In genomic region chr4:148747315-148747644, GRCm38 (mm10) we compare ENCODE assay signal across 27 mouse cellular contexts. TPM values are rescaled to one million over a fixed set of nuclear protein-coding genes. Genes with fewer than 3 reads are reported as not detected.
DNase-seq lines count a peak whose midpoint lies in the region; ATAC-seq and TF ChIP-seq lines count a peak whose summit lies in the region.
"Had no signal": no experiment of that assay in that cellular context is flagged by ENCODE, and none has a peak within 500 bp of the region (broad histone marks: within the 10 kb centered on the region; RNA-seq: fewer than 3 reads in every experiment).

No protein-coding gene starts in this region.

- H3K4me1 ChIP-seq in hindbrain, embryonic 10.5 days (replicated peaks), result peaks cover 67% of the 10 kb centered on the region
- no peaks in the 10 kb centered on the region for H3K4me1 ChIP-seq in hindbrain, postnatal 0 days (ENCODE audit: insufficient read depth, low read length)
- H3K4me1 ChIP-seq in heart, embryonic 11.5 days (ENCODE audit: control insufficient read depth, insufficient read depth, low read length), result peaks cover 38% of the 10 kb centered on the region
- peaks cover 33% of the 10 kb centered on the region for H3K4me1 ChIP-seq in heart, embryonic 16.5 days (ENCODE audit: control insufficient read depth, insufficient read depth, low read length)

- H3K4me3 ChIP-seq in hindbrain, embryonic 10.5 days, result no peak overlapping the region
- no peak overlapping the region for H3K4me3 ChIP-seq in hindbrain, postnatal 0 days (ENCODE audit: low read length)
- H3K4me3 ChIP-seq in heart, embryonic 11.5 days (ENCODE audit: low read depth, low read length), result no peak overlapping the region
- H3K4me3 ChIP-seq in heart, embryonic 16.5 days (ENCODE audit: low read length), result no peak overlapping the region
- H3K4me3 ChIP-seq: embryonic facial prominence, embryonic 12.5 days; forebrain, embryonic 15.5 days; limb, embryonic 13.5 days; liver, embryonic 12.5 days; midbrain, embryonic 13.5 days had no signal

- no peak for ATAC-seq in hindbrain, postnatal 0 days
- no peak for ATAC-seq in heart, embryonic 11.5 days (replicated peaks; ENCODE audit: insufficient number of reproducible peaks, low FRiP score, low TSS enrichment)
- ATAC-seq in heart, embryonic 16.5 days (replicated peaks; ENCODE audit: extremely low read depth, insufficient read depth, low FRiP score), result peak; percentile 74
- ATAC-seq: CD4-positive, CD25-positive, alpha-beta regulatory T cell, adult 4 months; forebrain, embryonic 15.5 days; intestine, embryonic 16.5 days; liver, embryonic 12.5 days; liver, postnatal 0 days; midbrain, embryonic 13.5 days had no signal

- WGBS in hindbrain, embryonic 10.5 days, result 70% methylated on average over 7 of the region's 7 CpGs
- WGBS in hindbrain, postnatal 0 days, result 86% methylated on average over 7 of the region's 7 CpGs
- WGBS in heart, embryonic 11.5 days (ENCODE audit: insufficient replicate concordance), result 50% methylated on average over 7 of the region's 7 CpGs
- WGBS in heart, embryonic 16.5 days, result 42% methylated on average over 7 of the region's 7 CpGs

- no peaks in the 10 kb centered on the region for H3K9me3 ChIP-seq in hindbrain, embryonic 10.5 days
- H3K9me3 ChIP-seq in hindbrain, postnatal 0 days (ENCODE audit: low read length), result no peaks in the 10 kb centered on the region
- H3K9me3 ChIP-seq in heart, embryonic 11.5 days (replicated peaks; ENCODE audit: control insufficient read depth, low read length), result no peaks in the 10 kb centered on the region
- H3K9me3 ChIP-seq in heart, embryonic 16.5 days (replicated peaks; ENCODE audit: control insufficient read depth, low read length), result no peaks in the 10 kb centered on the region
- H3K9me3 ChIP-seq: embryonic facial prominence, embryonic 12.5 days; forebrain, embryonic 15.5 days; limb, embryonic 13.5 days; liver, embryonic 12.5 days; midbrain, embryonic 13.5 days had no signal

- no peak for DNase-seq in hindbrain, embryonic 10.5 days (ENCODE audit: low spot score)
- DNase-seq in hindbrain, postnatal 0 days (ENCODE audit: low spot score), result no peak
- DNase-seq in heart, adult 8-10 months (ENCODE audit: low spot score), result peak; percentile 53
- no peak for DNase-seq in kidney, adult 11 months
- no peak for DNase-seq in testis, postnatal 14 days (ENCODE audit: low spot score)
- DNase-seq in left cerebral cortex, adult 9 months (ENCODE audit: low spot score in 2 of 2), result no peak
- DNase-seq: adrenal gland, postnatal 14 days; cerebellum, adult 11 months; cerebellum, adult 9-10 months; kidney, adult 9 months; kidney, postnatal 14 days; layer of hippocampus, adult 9-11 months; liver, postnatal 0 days; lung, postnatal 4 days; right cerebral cortex, adult 18-20 months; thymus, adult 2 months; thymus, postnatal 36 days had no signal

- no peaks in the 10 kb centered on the region for H3K36me3 ChIP-seq in hindbrain, embryonic 10.5 days
- no peaks in the 10 kb centered on the region for H3K36me3 ChIP-seq in hindbrain, postnatal 0 days (ENCODE audit: insufficient read depth, low read length)
- H3K36me3 ChIP-seq in heart, embryonic 11.5 days (ENCODE audit: control insufficient read depth, insufficient read depth, low read length), result no peaks in the 10 kb centered on the region
- no peaks in the 10 kb centered on the region for H3K36me3 ChIP-seq in heart, embryonic 16.5 days (ENCODE audit: control insufficient read depth, insufficient read depth)
- H3K36me3 ChIP-seq: embryonic facial prominence, embryonic 12.5 days; forebrain, embryonic 15.5 days; limb, embryonic 13.5 days; liver, embryonic 12.5 days; midbrain, embryonic 13.5 days had no signal

- TF ChIP-seq CTCF in hindbrain, postnatal 0 days (IDR thresholded peaks at IDR 0.05; ENCODE audit: low read depth), result no peak

- H3K27ac ChIP-seq in hindbrain, embryonic 10.5 days, result peak overlapping the region; percentile 59; the same call in 1 of the 2 replicates
- no peak overlapping the region for H3K27ac ChIP-seq in hindbrain, postnatal 0 days
- H3K27ac ChIP-seq in heart, embryonic 11.5 days (ENCODE audit: low read depth, low read length), result peak overlapping the region; percentile 73
- H3K27ac ChIP-seq in heart, embryonic 16.5 days (ENCODE audit: low read length), result peak overlapping the region; percentile 89
- H3K27ac ChIP-seq: embryonic facial prominence, embryonic 12.5 days; forebrain, embryonic 15.5 days; limb, embryonic 13.5 days; liver, embryonic 12.5 days; stomach, postnatal 0 days had no signal

- no peak overlapping the region for H3K9ac ChIP-seq in hindbrain, postnatal 0 days (replicated peaks; ENCODE audit: low read length)
- no peak overlapping the region for H3K9ac ChIP-seq in heart, embryonic 11.5 days (ENCODE audit: low read depth, low read length)
- peak overlapping the region; percentile 46; the same call in 1 of the 2 replicates for H3K9ac ChIP-seq in heart, embryonic 16.5 days (ENCODE audit: low read length)
- H3K9ac ChIP-seq: embryonic facial prominence, embryonic 12.5 days; forebrain, embryonic 15.5 days; limb, embryonic 13.5 days; liver, embryonic 12.5 days; liver, postnatal 0 days; midbrain, embryonic 13.5 days had no signal

- H3K4me2 ChIP-seq in hindbrain, postnatal 0 days (ENCODE audit: low read depth, low read length), result no peak overlapping the region
- peak overlapping the region; percentile 54 for H3K4me2 ChIP-seq in heart, embryonic 11.5 days
- H3K4me2 ChIP-seq in heart, embryonic 16.5 days (ENCODE audit: low read depth, low read length), result peak overlapping the region; percentile 60
- H3K4me2 ChIP-seq: embryonic facial prominence, embryonic 12.5 days; forebrain, embryonic 15.5 days; limb, embryonic 13.5 days; liver, embryonic 12.5 days; midbrain, embryonic 13.5 days had no signal

- peaks cover 82% of the 10 kb centered on the region for H3K27me3 ChIP-seq in hindbrain, embryonic 10.5 days (ENCODE audit: insufficient read depth, poor library complexity, severe bottlenecking)
- peaks cover 4% of the 10 kb centered on the region; the same call in 1 of the 2 replicates for H3K27me3 ChIP-seq in hindbrain, postnatal 0 days (ENCODE audit: insufficient read depth, low read length)
- H3K27me3 ChIP-seq in heart, embryonic 11.5 days (ENCODE audit: control insufficient read depth, insufficient read depth, low read length), result 0 out of 2 replicates have a peak, but pooled peaks cover 6% of the 10 kb centered on the region
- H3K27me3 ChIP-seq in heart, embryonic 16.5 days (ENCODE audit: control insufficient read depth, insufficient read depth, low read length), result no peaks in the 10 kb centered on the region

RNA-seq across cellular contexts. Expression of gene Casz1, which starts 56.9 kb away (rescaled TPM):
- polyA plus RNA-seq in hindbrain, embryonic 10.5 days (2016; fragmentation: Nextera tagmentation; extraction: Ambion mirVana), result 13.8 and 14.4 TPM in 2 replicates
- total RNA-seq in hindbrain, postnatal 0 days (2014; rRNA removed), result 6.3 and 7.2 TPM in 2 replicates
- polyA plus RNA-seq in hindbrain, postnatal 0 days (2015; fragmentation: Nextera tagmentation; extraction: Ambion mirVana), result 2.3 and 3.2 TPM in 2 replicates
- 10 to 100 TPM; 40.6 to 49.5 (median 47.3) TPM for total RNA-seq in heart, adult 8-10 months (2022)
- 15.1 and 19.9 TPM in 2 replicates for polyA plus RNA-seq in heart, embryonic 11.5 days (2014; fragmentation: Nextera tagmentation; extraction: Ambion mirVana)
- 22.4 and 25.7 TPM in 2 replicates for polyA plus RNA-seq in heart, embryonic 16.5 days (2015; fragmentation: Nextera tagmentation; extraction: Ambion mirVana)
